ENCODE assay signal across 13 mouse cellular contexts in the genomic region with DNA sequence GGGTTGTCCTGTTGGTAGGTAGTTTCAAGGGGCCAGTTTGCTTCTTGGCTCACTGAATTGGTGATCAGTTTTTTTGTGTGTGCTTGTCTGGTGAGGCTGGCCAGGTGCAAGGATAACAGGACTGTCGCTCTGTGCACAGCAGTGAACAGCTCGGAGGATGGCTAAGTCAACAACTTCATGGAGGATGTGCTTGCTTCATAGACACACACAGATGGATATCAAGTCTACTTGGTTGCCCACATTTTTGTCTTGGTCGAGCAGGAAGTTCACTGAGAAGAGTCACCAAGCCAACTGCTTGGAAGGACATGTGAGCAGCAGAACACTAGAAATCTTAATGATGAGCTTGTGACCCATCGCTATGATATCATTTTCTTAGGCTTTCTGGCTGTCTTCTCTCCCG.
"Had no signal": no experiment of that assay in that cellular context is flagged by ENCODE, and none has a peak within 500 bp of the region (broad histone marks: within the 10 kb centered on the region; RNA-seq: fewer than 3 reads in every experiment).

No protein-coding gene starts in this region.

- DNase-seq: kidney, postnatal 10 days; lung, adult 2 months; lung, postnatal 36 days; right cerebral cortex, adult 18-20 months; right cerebral cortex, postnatal 25 days; thymus, postnatal 36 days had no signal

- ATAC-seq: lung, postnatal 0 days; midbrain, embryonic 13.5 days had no signal

- H3K4me2 ChIP-seq: liver, embryonic 11.5 days; liver, embryonic 15.5 days; midbrain, embryonic 13.5 days; neural tube, embryonic 15.5 days had no signal

- H3K9ac ChIP-seq: liver, embryonic 15.5 days; midbrain, embryonic 13.5 days; neural tube, embryonic 15.5 days had no signal

- H3K9me3 ChIP-seq: limb, embryonic 10.5 days; liver, embryonic 15.5 days; midbrain, embryonic 13.5 days; neural tube, embryonic 15.5 days had no signal

- H3K36me3 ChIP-seq: liver, embryonic 15.5 days had no signal

- H3K4me3 ChIP-seq: layer of hippocampus, adult 2 months; limb, embryonic 10.5 days; liver, embryonic 15.5 days; midbrain, embryonic 13.5 days; neural tube, embryonic 15.5 days had no signal

- H3K27me3 ChIP-seq: liver, embryonic 15.5 days; midbrain, embryonic 13.5 days; neural tube, embryonic 15.5 days had no signal

- H3K27ac ChIP-seq: layer of hippocampus, adult 2 months; limb, embryonic 10.5 days; liver, embryonic 15.5 days; midbrain, embryonic 13.5 days; neural tube, embryonic 15.5 days had no signal
